Mouse (Mus musculus) midbrain, embryonic 15.5 days (tissue): Measurements from ENCODE around the gene Tubgcp3. TPM values are rescaled to one million over a fixed set of nuclear protein-coding genes. Genes with fewer than 3 reads are reported as not detected.

ENCODE experiments used
- ATAC-seq: fragments of 200-750 bp; cut with Nextera tagmentation; replicated peaks from 2 replicates; pipeline ENCODE4 v1.8.0; 2017; ENCODE audit warnings: moderate TSS enrichment
- H3K27ac ChIP-seq: fragments of 300-500 bp; sonication (generic); 2 replicates; pipeline ENCODE4 v1.5.1; 2015; ENCODE audit warnings: mild to moderate bottlenecking, inconsistent platforms
- H3K27me3 ChIP-seq: fragments of 300-500 bp; sonication (generic); replicated peaks from 2 replicates; pipeline ENCODE4 v1.6.1; 2015; ENCODE audit warnings: inconsistent platforms
- H3K36me3 ChIP-seq: fragments of 300-500 bp; sonication (generic); replicated peaks from 2 replicates; pipeline ENCODE4 v1.6.1; 2015; ENCODE audit warnings: inconsistent platforms
- H3K4me1 ChIP-seq: fragments of 300-500 bp; sonication (generic); 2 replicates; pipeline ENCODE4 v1.6.1; 2015; ENCODE audit warnings: inconsistent platforms
- H3K4me2 ChIP-seq: fragments of 300-500 bp; sonication (generic); 2 replicates; pipeline ENCODE4 v1.6.1; 2015; ENCODE audit warnings: inconsistent platforms, mild to moderate bottlenecking, moderate library complexity
- H3K4me3 ChIP-seq: fragments of 300-500 bp; sonication (generic); 2 replicates; pipeline ENCODE4 v1.5.1; 2015; ENCODE audit warnings: mild to moderate bottlenecking, inconsistent platforms
- H3K9ac ChIP-seq: fragments of 300-500 bp; sonication (generic); 2 replicates; pipeline ENCODE4 v1.6.1; 2015; ENCODE audit warnings: mild to moderate bottlenecking, inconsistent platforms
- H3K9me3 ChIP-seq: fragments of 300-500 bp; sonication (generic); 2 replicates; pipeline ENCODE4 v1.6.1; 2016; ENCODE audit warnings: inconsistent platforms
- WGBS: fragments of 180-500 bp; shearing (Covaris S2); methylation state at CpG from one replicate; pipeline ENCODE4 v1.1.7; 2015; ENCODE audit warnings: mixed read lengths; 5-methylcytosine and 5-hydroxymethylcytosine counted together
- polyA plus RNA-seq: library from polyadenylated mRNA; unstranded; fragments of >200 nt; fragmentation: Nextera tagmentation; extraction: Ambion mirVana; gene quantifications from 2 replicates; pipeline ENCODE4 v1.2.1, GENCODE M21; 2015

The Tubgcp3 gene
- 40.8 and 42.2 TPM in 2 replicates for polyA plus RNA-seq

DNA sequence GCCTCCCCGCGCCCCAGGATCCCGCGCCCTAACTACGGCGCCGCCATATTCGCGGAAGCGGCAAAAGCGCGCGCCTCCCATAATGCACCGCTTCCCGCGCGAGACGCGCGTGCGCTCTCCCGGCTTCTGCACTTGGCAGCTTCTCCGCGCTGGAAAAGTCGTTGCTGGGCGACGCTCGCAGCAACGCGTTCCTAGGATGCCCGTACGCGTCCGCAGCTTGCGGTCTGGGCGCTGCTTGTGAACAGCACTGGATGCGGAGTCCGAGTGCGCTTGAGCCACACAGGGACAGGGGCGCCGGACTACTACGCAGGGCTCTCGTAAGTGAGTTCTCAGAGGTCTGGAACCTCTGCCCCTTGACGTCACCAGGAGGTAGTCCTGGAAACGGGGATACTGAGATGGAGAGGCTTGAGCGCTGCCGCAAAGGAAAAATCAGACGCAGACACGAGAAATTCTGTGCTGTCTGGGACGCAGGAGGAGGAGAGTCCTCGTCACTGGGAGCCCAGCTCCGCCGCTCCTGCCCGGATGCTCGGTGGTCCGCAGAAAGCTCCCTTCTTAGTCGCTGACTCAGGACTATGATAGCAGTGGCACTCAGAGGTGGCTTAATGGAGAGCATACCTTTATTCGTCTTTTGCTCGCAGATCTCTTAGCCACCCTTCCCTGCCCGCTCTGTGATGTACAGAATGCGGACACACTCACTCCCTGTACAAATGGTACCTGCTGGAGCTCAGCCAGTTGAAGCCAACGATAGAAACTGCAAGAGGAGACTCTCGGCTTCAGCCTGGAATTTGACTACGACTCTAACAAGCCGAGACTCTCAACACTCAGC, at the start of gene Tubgcp3:
Tubgcp3 (minus strand) TSS at position 193 of the 826 bp plus-strand sequence.
- peak; percentile 95 for ATAC-seq
- no peaks in the 10 kb centered on the region for H3K36me3 ChIP-seq
- peaks cover 21% of the 10 kb centered on the region for H3K4me1 ChIP-seq
- H3K9ac ChIP-seq, result peak within 1 kb of the TSS; percentile 90
- H3K4me2 ChIP-seq, result peak within 1 kb of the TSS; percentile 82
- WGBS, result under 1% methylated on average over 65 of the region's 65 CpGs
- no peaks in the 10 kb centered on the region for H3K9me3 ChIP-seq
- H3K27ac ChIP-seq, result peak within 1 kb of the TSS; percentile 90
- H3K27me3 ChIP-seq, result peaks cover 7% of the 10 kb centered on the region; the same call in 1 of the 2 replicates
- peak within 1 kb of the TSS; percentile 96 for H3K4me3 ChIP-seq

DNA sequence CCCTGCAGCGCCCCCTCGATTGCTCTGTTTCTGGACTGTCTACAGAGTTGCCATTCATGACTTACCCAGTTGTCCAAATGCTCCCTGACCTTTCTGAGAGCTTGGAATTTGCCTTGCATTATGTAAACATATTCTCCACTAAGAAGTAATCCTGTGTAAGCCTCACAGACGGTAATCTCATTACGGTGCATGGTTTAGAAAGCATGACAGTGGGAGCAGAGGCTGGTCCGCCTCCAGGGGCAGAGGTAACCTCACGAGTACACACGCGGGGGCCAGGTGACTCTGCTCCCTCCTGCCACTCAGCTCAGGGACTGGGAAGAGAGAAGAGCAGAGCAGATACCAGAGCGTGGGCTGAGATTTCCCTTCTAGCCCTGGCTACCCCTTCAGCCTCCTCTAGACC, 47.0 kb upstream of the Tubgcp3 start:
- Histone ChIP-seq H3K4me1 (0 out of 2 replicates have a peak, but pooled peaks cover 5% of the 10 kb centered on the region), H3K9ac (no peak overlapping the region), H3K4me3 (no peak overlapping the region), H3K36me3 (no peaks in the 10 kb centered on the region), H3K27ac (no peak overlapping the region), H3K9me3 (no peaks in the 10 kb centered on the region), H3K27me3 (no peaks in the 10 kb centered on the region), H3K4me2 (no peak overlapping the region)
- whole genome bisulfite sequencing, result 48% methylated on average over 9 of the region's 9 CpGs
- ATAC-seq, result no peak

- H3K9ac ChIP-seq, result no peak overlapping the region
- H3K36me3 ChIP-seq, result no peaks in the 10 kb centered on the region
- WGBS, result 90% methylated on average over 18 of the region's 18 CpGs
- H3K4me1 ChIP-seq, result 0 out of 2 replicates have a peak, but pooled peaks cover 2% of the 10 kb centered on the region
- ATAC-seq, result no peak
- H3K27me3 ChIP-seq, result no peaks in the 10 kb centered on the region
- H3K27ac ChIP-seq, result no peak overlapping the region
- H3K4me2 ChIP-seq, result no peak overlapping the region
- H3K9me3 ChIP-seq, result no peaks in the 10 kb centered on the region
- H3K4me3 ChIP-seq, result no peak overlapping the region
These were observed 44.0 kb upstream of the Tubgcp3 start for GRCm38 (mm10) chr8:12715861-12716585.

DNA sequence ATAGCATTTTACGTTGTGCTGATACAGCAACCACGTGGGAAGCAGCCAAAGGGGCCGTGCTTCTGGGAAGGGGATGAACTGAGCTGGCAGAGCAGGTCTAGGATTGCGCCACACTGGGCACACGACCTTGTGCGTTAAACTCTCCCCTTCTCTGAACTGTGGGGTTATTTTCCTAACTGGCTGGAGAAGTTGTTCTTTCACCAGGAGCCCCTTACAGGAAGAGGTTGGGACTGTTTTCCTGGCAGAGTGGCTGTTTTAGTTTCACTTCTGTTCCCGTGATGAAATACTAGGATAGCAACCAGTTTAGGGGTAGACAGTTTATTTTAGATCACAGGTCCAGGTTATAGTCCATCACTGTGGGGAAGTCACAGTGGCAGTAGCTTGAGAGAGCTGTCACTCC, 39.6 kb upstream of the Tubgcp3 start:
- Histone ChIP-seq H3K4me3 (no peak overlapping the region), H3K36me3 (no peaks in the 10 kb centered on the region), H3K4me2 (no peak overlapping the region), H3K27me3 (no peaks in the 10 kb centered on the region), H3K4me1 (no peaks in the 10 kb centered on the region), H3K9me3 (no peaks in the 10 kb centered on the region), H3K27ac (no peak overlapping the region), H3K9ac (no peak overlapping the region)
- ATAC-seq, result no peak
- 84% methylated on average over 7 of the region's 7 CpGs for WGBS

DNA sequence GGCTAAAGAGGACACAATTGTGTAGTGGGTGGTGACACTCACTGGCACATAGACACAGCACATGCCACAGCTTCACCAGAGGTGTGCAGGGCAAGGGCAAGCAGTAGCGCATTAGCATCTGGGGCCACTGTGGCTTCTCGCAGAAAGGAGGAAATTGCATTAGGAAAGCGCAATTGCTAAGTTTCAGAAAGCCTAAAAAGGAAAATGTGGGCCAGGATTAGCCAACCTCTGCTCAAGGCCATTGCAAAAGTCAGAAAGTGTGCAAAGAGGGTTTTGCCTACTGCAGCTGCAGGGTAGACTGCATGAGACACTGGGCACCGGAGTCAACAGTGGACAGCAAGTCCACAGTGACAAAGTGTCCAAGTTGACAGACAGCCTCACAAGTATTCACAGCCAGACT, 31.5 kb upstream of the Tubgcp3 start:
- no peak for ATAC-seq
- Histone ChIP-seq H3K4me1 (no peaks in the 10 kb centered on the region), H3K9me3 (no peaks in the 10 kb centered on the region), H3K27me3 (no peaks in the 10 kb centered on the region), H3K9ac (no peak overlapping the region), H3K4me2 (no peak overlapping the region), H3K36me3 (no peaks in the 10 kb centered on the region), H3K4me3 (no peak overlapping the region), H3K27ac (no peak overlapping the region)
- WGBS, result 95% methylated on average over 4 of the region's 4 CpGs

GRCm38 (mm10) chr8:12702290-12702689, 30.2 kb upstream of the Tubgcp3 start:
- Histone ChIP-seq H3K27ac (no peak overlapping the region), H3K4me3 (no peak overlapping the region), H3K36me3 (no peaks in the 10 kb centered on the region), H3K9me3 (no peaks in the 10 kb centered on the region), H3K4me1 (no peaks in the 10 kb centered on the region), H3K9ac (no peak overlapping the region), H3K4me2 (no peak overlapping the region), H3K27me3 (no peaks in the 10 kb centered on the region)
- WGBS, result 63% methylated on average over 8 of the region's 8 CpGs
- ATAC-seq, result no peak

GRCm38 (mm10) chr8:12698660-12699277, 26.7 kb upstream of the Tubgcp3 start:
- no peak overlapping the region for H3K27ac ChIP-seq
- ATAC-seq, result no peak
- WGBS, result 41% methylated on average over 3 of the region's 3 CpGs
- no peaks in the 10 kb centered on the region for H3K4me1 ChIP-seq
- no peak overlapping the region for H3K4me3 ChIP-seq
- H3K36me3 ChIP-seq, result no peaks in the 10 kb centered on the region
- H3K27me3 ChIP-seq, result no peaks in the 10 kb centered on the region
- H3K9ac ChIP-seq, result no peak overlapping the region
- no peak overlapping the region for H3K4me2 ChIP-seq
- H3K9me3 ChIP-seq, result no peaks in the 10 kb centered on the region

- WGBS, result 44% methylated on average over 7 of the region's 7 CpGs
- Histone ChIP-seq H3K4me3 (no peak overlapping the region), H3K4me1 (peaks cover 14% of the 10 kb centered on the region; the same call in 1 of the 2 replicates), H3K27ac (peak overlapping the region; percentile 9), H3K9ac (no peak overlapping the region), H3K27me3 (no peaks in the 10 kb centered on the region), H3K4me2 (no peak overlapping the region; the same call in 1 of the 2 replicates), H3K9me3 (no peaks in the 10 kb centered on the region), H3K36me3 (no peaks in the 10 kb centered on the region)
- ATAC-seq, result peak; percentile 77
These were observed 16.8 kb upstream of the Tubgcp3 start for GRCm38 (mm10) chr8:12688851-12689250.

GRCm38 (mm10) chr8:12677529-12677928, 5.5 kb upstream of the Tubgcp3 start:
- Histone ChIP-seq H3K36me3 (no peaks in the 10 kb centered on the region), H3K9ac (no peak overlapping the region), H3K27ac (no peak overlapping the region), H3K27me3 (peaks cover 7% of the 10 kb centered on the region; the same call in 1 of the 2 replicates), H3K4me1 (peaks cover 8% of the 10 kb centered on the region), H3K9me3 (no peaks in the 10 kb centered on the region), H3K4me3 (no peak overlapping the region), H3K4me2 (no peak overlapping the region)
- ATAC-seq, result peak; percentile 83
- WGBS, result 6% methylated on average over 7 of the region's 7 CpGs

DNA sequence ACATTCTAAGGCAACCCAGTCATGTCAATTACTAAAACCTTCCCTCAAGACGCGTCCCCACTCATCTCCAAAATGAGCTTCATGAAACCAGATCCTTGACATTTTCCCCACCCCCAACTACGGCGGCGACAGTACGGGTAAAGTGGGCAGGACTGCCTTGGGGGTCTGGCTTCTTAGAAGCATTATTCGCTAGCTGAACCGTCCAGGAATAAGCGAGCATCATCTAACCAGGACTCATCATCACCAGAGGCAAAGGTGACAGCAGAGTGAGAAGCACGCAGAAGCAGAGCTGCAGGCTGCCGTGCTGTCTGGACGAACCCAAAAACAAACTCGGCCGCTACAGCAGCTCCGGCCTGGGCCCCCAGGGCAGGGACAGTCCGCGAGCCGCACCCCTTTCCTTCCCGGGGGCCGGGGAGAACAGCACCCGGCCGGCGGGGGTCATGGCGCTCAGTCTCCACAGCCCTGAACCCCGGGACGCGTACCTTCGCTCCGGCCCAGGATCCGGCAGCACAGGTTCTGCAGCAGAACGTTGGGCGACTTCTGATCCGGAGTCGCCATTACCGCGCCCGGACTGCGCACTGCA, 484 bp downstream of the Tubgcp3 start:
- Histone ChIP-seq H3K4me3 (peak overlapping the region; percentile 96), H3K4me2 (peak overlapping the region; percentile 82), H3K9ac (peak overlapping the region; percentile 90), H3K4me1 (peaks cover 21% of the 10 kb centered on the region), H3K36me3 (no peaks in the 10 kb centered on the region), H3K27me3 (peaks cover 3% of the 10 kb centered on the region; the same call in 1 of the 2 replicates), H3K27ac (peak overlapping the region; percentile 90), H3K9me3 (no peaks in the 10 kb centered on the region)
- no peak; the same call in 1 of the 2 replicates for ATAC-seq
- 2% methylated on average over 34 of the region's 38 CpGs for WGBS

GRCm38 (mm10) chr8:12670965-12671364, 1.1 kb downstream of the Tubgcp3 start:
- H3K4me2 ChIP-seq, result peak overlapping the region; percentile 82
- 34% methylated on average over 6 of the region's 6 CpGs for WGBS
- no peak for ATAC-seq
- peaks cover 21% of the 10 kb centered on the region for H3K4me1 ChIP-seq
- H3K27me3 ChIP-seq, result no peaks in the 10 kb centered on the region
- no peaks in the 10 kb centered on the region for H3K36me3 ChIP-seq
- H3K27ac ChIP-seq, result no peak overlapping the region
- peak overlapping the region; percentile 96 for H3K4me3 ChIP-seq
- H3K9me3 ChIP-seq, result no peaks in the 10 kb centered on the region
- H3K9ac ChIP-seq, result peak overlapping the region; percentile 90

DNA sequence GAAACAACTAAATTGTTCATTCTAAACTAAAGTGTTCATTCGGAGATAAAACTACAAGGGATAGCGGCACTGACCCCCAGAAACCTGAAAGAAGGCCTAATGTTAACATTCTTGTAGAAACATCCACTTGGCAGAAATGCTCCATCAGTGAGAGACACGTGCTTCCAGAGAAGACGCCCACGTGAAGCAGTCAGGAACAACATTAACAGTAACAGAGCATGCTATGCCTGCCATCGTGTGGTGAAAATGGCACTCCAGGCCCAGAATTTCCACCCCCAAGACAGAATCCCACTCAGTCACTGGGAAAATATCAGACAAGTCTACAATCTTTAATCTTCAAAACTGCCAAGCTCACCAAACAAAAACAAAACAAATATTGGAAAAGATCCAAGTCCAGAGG, 3.2 kb downstream of the Tubgcp3 start:
- 90% methylated on average over 6 of the region's 6 CpGs for WGBS
- Histone ChIP-seq H3K4me2 (no peak overlapping the region), H3K9me3 (no peaks in the 10 kb centered on the region), H3K4me3 (no peak overlapping the region), H3K9ac (no peak overlapping the region), H3K4me1 (peaks cover 21% of the 10 kb centered on the region), H3K27ac (no peak overlapping the region), H3K36me3 (no peaks in the 10 kb centered on the region), H3K27me3 (no peaks in the 10 kb centered on the region)
- no peak for ATAC-seq
